Mouse (Mus musculus) c-Kit-negative CD71-positive TER-119-positive erythroid progenitor cells, embryonic 14.5 days (primary cell): Measurements from ENCODE around the gene Taf6.

Experiments used
- DNase-seq: peaks from one replicate; pipeline ENCODE4 v3.0.0-alpha.2; 2013; ENCODE audit warnings: low read depth, low spot score

Taf6 gene

DNA sequence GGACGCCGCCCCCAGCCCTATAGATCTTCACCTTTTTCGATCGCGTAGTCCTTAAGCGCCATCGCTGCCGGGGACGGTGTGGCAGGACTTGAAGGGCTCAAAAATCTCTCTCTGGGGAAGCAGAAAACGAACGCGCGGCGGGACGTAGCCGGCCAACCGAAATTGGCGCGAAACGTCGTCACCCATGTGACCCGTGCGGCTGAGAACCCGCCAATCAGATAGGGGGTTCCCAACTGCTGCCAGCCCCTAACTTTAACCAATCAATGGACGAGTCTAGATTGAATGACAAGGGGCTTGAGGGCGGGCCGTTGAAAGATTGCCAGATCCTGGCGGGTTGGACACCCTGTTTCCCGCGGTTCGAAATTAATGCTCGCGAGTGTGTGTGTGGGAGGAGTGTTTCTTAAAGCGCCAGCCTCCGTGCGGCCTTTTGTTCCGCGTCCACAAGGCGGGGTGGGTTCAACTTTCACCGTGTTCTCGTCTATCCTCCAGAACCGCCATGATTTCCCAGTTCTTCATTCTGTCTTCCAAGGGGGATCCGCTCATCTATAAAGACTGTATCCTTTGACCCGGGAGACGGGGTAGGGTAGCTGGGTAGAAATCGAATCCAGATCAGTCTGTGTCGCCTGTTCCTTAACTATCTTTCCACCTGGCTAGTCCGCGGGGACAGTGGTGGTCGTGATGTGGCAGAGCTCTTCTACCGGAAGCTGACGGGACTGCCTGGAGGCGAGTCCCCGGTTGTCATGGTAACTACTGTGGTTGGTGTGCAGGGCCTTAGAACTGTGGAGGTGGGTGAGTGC lies 15.4 kb downstream of the Taf6 start, which contains the start of the genes Ap4m1 and Mcm7:
TSS of gene Ap4m1 (plus strand) at position 308 of the 797 bp plus-strand sequence.
TSS of gene Mcm7 (minus strand) at position 728 of the 797 bp plus-strand sequence.
- peak; percentile 92 for DNase-seq

DNA sequence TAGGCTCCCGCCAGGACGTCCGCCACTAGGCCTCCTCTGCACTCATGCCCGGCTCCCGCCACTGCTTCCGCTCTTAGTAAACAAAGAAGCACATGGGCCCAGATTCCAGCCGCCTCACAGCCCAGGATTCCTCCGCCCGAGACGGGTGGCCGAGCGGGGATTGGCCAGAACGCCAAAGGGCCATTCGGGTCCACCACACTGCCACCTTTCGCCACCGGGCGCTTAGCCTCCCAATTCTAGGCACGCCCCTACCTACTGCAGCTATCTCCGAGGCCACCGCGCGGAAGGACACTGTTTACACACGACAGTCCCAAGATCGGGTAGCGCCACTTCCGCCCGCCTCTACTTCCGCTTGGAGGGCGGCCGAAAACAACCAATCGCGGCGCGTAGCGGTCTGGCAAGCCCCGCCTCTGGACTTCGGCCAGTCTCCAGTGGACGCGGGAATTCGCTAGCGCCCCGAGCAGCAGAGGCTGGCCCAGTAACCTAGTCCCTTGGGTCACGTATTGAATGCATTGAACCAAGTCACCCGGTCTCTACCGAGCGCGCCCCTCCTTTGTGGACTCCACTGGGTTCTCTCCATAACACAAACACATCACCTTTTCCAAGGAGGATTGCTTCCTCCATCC lies 16.2 kb downstream of the Taf6 start:
- DNase-seq = peak; percentile 89

DNA sequence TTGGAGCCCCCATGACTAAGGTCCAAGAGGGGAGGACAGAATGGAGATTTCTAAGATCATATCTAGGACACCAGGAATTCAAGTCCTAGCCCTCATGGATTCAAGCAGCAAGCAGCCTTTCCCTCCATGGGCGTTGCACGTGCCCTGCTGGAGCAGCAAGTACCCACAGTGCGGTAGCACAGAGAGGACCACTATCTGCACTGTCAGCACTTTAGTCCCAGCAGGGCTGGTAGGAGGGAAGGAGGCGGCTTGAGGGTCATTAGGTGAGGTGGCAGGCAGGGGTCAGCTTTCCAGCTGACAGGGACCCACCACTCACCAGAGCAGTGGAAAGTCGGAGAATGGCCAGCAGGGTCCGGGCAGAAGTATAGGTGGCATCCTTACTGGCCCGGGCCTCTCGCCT lies 21.7 kb downstream of the Taf6 start:
- no peak for DNase-seq

DNA sequence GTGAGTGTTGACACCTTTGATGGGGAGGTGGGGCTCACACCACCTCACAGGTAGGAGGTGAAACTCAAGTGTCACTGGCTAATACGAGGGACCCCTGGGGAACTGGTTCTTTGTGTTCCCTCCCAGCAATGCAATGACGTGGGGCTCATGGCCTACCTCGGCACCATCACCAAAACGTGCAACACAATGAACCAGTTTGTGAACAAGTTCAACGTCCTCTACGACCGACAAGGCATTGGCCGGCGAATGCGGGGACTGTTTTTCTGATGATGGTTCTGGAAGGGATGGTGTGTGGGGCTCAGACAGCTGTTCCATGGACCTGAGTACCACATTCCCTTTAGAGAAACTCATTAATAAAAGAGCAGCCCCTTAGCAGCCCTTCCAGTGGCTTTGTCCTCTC lies 23.6 kb downstream of the Taf6 start:
- DNase-seq = no peak

DNA sequence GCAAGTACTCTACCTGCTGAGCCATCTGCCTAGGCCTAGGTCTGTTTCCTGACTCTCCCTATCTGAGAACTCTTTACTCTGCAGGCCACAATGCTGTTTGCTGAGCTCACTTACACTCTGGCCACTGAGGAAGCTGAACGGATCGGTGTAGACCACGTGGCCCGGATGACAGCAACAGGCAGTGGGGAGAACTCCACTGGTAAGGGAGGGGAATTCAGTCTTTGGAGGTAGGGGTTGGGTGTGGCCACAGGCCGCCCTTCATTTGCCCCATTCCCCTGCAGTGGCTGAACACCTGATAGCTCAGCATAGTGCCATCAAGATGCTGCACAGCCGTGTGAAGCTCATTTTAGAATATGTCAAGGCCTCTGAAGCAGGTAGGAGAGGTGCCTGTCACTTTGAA lies 24.2 kb downstream of the Taf6 start:
- no peak for DNase-seq

DNA sequence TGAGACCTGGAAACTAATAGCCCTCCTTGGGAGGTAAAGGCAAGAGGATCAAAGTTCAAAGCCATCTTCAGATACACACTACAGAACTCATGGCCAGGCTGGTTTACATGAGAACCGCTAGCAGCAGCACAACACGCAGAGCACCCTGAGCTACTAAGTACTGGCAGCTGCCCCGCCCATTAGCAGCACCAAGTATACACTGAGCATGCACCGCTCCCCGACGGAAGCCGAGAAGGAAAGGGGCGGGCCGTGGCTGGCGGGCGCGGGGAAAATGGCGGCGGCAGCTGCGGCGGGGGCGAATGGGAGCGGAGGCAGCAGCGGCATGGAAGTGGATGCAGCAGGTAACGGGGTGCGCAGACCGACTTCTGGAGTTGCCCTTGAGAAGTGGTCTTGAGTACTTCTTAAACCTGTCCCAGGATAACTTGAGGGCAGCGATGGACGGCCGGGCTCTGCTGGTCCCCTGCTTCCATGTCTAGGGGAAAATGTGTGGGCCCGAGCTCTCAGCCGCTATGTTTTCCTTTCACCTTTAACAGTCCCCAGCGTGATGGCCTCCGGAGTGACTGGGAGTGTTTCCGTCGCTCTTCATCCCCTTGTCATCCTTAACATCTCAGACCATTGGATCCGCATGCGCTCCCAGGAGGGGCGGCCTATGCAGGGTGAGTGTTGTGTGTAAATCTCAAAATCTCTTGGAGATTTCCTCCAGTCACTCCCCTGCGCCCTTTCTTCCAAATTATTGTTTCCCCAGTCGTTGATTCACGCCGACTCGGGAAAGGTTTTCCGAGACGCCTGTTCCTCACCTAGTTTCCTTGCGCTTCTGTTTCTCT lies 26.2 kb downstream of the Taf6 start, which contains the start of gene Cops6:
TSS of gene Cops6 (plus strand) at position 230 of the 824 bp plus-strand sequence.
- DNase-seq = peak; percentile 84

DNA sequence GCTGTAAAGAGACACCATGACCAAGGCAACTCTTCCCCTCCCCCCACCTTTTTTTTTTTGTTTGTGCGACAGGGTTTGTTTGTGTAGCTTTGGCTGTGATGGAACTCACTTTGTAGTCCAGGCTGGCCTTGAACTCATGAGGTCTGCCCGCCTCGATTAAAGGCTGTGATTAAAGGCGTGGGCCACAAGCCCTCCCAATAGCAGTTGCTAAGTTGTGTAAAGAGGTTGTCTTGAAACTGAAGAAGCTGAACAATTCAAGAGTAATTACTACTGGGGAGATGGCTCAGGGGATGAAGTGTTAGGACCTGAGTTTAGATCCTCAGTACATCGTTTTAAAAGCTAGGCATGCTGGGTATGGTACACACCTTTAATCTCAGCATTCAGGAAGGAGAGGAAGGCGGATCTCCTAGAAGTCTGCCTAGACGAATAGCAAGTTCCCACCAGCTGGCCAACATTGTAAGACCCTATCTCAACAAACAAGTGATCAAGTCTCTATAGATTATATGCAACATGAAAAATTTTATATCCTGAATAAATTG lies 27.0 kb downstream of the Taf6 start:
- no peak for DNase-seq

DNA sequence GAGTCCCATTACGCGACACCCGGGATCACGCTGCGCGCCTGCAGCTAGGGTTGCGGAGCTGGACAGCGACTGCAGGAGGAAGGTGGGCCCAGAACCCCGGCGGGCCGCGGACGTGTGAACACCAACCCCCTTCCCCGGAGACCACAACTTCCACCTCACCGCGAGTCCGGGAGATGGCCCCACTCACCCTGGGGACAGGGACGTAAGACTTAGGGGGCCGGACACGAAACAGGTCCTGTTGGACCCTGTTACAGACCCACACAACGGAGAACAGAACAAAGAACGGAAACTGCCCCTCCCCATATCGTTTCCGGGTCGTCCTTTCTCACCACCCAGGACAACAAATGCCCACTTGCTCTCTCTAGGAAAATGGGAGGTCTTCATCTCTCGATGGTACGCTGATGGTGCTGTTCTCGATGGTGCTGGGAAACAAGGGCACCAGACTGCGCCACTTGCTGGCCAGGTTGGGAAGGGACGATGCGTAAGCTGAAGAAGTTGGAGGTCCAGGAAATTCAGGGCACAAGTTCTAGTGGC lies 31.7 kb downstream of the Taf6 start, which contains the start of gene Zfp113:
TSS of gene Zfp113 (minus strand) at position 302 of the 534 bp plus-strand sequence.
- DNase-seq = peak; percentile 82

DNA sequence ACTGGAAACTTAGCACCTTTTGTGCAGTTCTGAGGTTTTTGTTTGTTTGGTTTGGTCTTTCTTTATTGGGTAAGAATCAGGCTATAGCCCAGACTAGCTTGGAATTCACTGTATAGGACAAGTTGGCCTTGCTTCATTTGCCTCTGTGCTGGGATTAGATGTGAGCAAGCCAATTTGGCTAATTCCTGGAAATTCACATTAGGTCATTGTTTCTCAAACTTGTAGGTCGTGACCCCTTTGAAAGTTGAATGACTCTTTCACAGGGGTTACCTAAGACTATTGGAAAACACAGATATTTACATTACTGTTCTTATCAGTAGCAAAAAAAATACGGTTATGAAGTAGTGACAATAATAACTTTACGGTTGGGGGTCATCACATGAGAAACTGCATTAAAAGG lies 32.9 kb downstream of the Taf6 start:
- DNase-seq = no peak

DNA sequence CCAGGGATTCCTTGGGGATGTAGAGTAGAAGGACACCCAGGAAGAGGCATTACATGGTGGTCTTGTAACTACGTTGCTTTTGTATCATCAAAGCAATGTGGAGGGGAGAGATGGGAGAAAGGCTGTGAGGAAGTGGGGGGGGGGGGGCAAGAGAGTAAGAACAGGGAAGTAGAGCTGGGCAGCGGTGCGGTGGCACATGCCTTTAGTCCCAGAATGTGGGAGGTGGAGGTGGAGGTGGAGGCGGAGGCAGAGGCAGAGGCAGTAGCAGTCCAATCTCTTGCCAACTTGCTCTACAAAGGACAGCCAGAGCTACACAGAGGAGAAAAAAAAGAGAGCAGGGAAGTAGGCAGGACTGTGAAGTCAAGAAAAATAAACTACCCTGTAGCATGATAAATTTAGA lies 48.7 kb downstream of the Taf6 start:
- no peak for DNase-seq

DNA sequence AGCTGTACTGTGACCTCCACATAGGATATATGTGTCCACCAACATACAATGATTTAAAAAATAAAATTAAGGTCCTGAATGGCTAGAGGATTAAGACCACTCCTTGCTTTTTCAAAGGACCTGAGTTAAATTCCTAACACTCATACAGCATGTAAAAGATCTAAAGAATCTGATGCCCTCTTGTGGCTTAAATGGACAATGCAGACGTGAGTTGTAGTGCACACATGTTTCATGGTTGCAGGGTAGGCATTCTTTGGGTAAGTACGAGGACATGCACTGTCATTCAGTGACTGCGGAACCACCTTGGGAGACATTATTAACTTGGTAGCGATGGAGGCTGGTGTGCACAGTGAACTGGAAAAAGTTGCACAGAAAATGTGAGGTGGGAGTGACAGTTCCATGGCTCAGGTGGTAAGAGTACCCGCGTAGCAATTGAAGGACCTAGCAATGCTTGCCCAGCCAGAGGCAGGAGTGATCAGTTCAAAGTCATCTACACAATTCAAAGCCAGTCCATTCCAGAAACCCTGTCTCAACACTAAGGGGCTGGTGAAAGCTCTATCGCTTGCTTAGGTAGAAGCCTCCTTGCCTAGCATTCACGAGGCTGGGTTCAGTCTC lies 49.2 kb downstream of the Taf6 start:
- no peak for DNase-seq

DNA sequence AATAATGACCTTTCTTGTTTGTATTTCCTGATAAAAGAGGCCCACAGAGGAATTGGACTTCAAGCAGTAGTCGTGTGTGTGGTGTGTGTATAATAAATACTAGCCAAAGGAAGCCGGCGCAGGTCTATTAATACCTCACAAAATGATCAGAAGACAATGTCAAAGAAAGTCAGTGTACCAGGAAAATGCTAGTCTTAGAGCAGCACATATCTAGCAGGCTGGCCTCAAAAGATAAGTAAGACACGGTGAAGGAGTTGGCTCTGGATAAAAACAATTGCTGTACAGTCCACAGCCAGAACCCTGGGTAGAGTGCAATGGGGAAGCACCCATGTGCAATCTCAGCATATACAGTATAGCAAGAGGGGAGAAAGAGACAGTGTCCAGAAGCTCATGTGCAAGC lies 50.0 kb downstream of the Taf6 start:
- no peak for DNase-seq

DNA sequence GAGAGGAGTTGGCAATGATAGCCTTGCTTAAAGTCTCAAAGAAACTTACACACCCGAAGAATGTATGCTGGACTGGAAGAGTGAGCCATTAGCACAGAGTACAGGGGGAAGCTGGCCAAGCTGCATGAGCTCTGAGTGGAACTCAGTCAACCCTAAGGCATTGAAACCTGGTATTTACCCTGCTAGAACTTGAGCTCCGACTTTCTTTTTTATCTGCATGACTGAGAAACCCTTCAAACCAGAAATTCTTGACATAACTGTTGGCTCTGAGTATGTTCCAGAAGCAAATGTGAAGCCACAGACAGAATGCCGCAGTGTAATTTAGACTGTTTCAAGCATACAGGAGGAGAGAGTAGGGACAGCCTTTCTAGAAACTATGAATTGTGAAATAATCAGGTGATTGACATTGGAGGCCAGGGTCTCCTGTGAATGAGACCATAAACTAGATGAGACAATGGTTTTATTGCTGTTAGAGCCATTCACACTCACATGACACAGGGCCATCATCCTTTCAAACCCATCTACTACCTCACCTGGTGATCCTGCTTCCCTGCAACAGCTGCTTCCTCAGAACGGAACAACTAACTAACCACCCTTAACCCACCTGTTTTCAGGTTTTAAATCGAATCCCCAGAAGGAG lies 54.7 kb downstream of the Taf6 start:
- no peak for DNase-seq
